Mouse (Mus musculus): ENCODE data around the gene Adgrg3. TPM values are rescaled to one million over a fixed set of nuclear protein-coding genes. Genes with fewer than 3 reads are reported as not detected.

Adgrg3 gene
- total and polyA plus RNA-seq, 3 experiments = not detected

DNA sequence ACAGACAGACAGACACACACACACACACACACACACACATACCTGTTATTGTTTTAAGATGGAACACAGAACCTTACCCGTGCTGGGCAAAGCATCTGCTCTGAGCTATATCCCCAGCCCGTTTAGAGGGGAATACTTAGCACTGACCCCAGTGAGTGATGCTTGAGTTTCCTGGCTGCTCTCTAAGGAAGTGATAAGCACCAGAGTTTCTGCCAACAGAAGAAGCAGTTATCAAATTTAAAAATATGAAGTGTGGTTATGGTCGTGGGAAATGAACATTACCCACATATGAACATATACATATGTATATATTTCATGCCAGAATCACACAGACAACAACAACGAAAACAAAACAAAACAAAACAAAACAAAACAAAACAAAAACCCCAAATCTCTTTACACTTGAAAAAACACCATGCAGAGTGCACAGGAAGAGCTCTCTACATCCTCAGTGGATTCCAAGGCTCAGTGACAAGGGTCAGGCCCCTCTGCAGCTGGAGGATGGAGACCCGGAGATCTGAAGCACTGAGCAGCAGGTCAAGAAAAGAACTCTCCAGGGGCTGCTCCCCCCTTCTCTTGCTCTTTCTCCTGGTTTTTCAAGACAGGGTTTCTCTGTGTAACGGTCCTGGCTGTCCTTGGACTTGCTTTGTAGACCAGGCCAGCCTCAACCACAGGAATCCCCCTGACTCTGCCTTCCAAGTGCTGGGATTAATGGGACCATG is 42.5 kb downstream of the Adgrg3 start:
- in situ Hi-C loops (cut with MboI; ENCODE audit: low pct_ligation_motif_present, low pct_unique_long_range_greater_than_20kb, low sequenced_read_pairs) = no loop called here
- no peaks in the 10 kb centered on the region for H3K79me2 ChIP-seq (replicated peaks; ENCODE audit: control insufficient read depth, extremely low read depth, insufficient read depth, poor library complexity, severe bottlenecking)
- no peak overlapping the region for H3K4me3 ChIP-seq (replicated peaks in 1 of 3; ENCODE audit: low read depth in 2 of 3, low read length in 2 of 3, poor library complexity in 1 of 3)
- H3K4me1 ChIP-seq (ENCODE audit: control insufficient read depth in 1 of 2, insufficient read depth in 2 of 2) = peaks cover 0 to 4% of the 10 kb centered on the region in 2 experiments; a peak in 1 of 4 replicates
- no peak overlapping the region for H3K27ac ChIP-seq (ENCODE audit: insufficient read depth, low read depth)
- no peaks in the 10 kb centered on the region for H3K36me3 ChIP-seq (replicated peaks in 1 of 2; ENCODE audit: control insufficient read depth in 1 of 2, insufficient read depth in 1 of 2, low read length in 1 of 2)
- no peak overlapping the region for H3K9ac ChIP-seq (ENCODE audit: insufficient read depth, low read depth)
- H3K4me2 ChIP-seq (ENCODE audit: insufficient read depth, low read depth, poor library complexity, severe bottlenecking) = no peak overlapping the region
- dilution Hi-C loops (cut with MboI; ENCODE audit: extremely low pct_ligation_motif_present, extremely low pct_unique_long_range_greater_than_20kb, low sequenced_read_pairs) = no loop called here
- peaks cover 49% of the 10 kb centered on the region for H3K27me3 ChIP-seq (replicated peaks)
- H3K9me3 ChIP-seq (replicated peaks; ENCODE audit: low read length) = peaks cover 7% of the 10 kb centered on the region
- DNase-seq (ENCODE audit: extremely low read depth) = no peak
- TF ChIP-seq ZC3H11A (IDR thresholded peaks at IDR 0.05; ENCODE audit: low read depth, low read length) (no peak), UBTF (IDR thresholded peaks at IDR 0.05; ENCODE audit: low read depth, low read length) (no peak), EP300 (IDR thresholded peaks at IDR 0.05; ENCODE audit: low read length) (no peak), ELF1 (IDR thresholded peaks at IDR 0.05; ENCODE audit: low read depth, low read length) (no peak), USF1 (IDR thresholded peaks at IDR 0.05; ENCODE audit: low read depth, low read length) (no peak), PAX5 (IDR thresholded peaks at IDR 0.05; ENCODE audit: low read length) (no peak), SIN3A (IDR thresholded peaks at IDR 0.05; ENCODE audit: low read length) (no peak), JUND (conservative IDR thresholded peaks at IDR 0.05; ENCODE audit: low read depth, low read length) (no peak)

DNA sequence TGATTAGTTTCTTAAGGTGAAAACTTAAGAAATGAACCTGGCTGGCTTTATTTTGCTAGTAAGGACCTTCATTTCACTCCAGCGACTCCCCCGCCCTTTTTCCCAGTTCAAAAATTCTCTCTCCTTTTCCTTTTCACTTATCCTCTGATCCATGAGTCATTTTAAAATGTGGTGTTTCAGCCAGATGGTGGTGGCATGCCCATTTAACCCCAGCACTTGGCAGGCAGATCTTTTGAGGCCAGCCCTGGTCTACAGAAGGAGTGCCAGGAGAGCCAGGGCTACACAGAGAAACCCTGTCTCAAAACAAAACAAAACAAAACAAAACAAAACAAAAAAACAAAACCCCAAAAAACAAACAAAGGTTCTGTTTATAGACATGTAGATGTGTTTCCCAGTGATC is 47.0 kb downstream of the Adgrg3 start:
- no peak for TF ChIP-seq MYC (IDR thresholded peaks at IDR 0.05; ENCODE audit: low read depth, low read length)
- no peak for TF ChIP-seq SIN3A (IDR thresholded peaks at IDR 0.05; ENCODE audit: low read length)
- no peak for TF ChIP-seq JUN (IDR thresholded peaks at IDR 0.05; ENCODE audit: insufficient read depth, low read depth, low read length)
- no peak for TF ChIP-seq RAD21 (IDR thresholded peaks at IDR 0.05; ENCODE audit: low read depth, low read length)
- no peak for TF ChIP-seq MEF2A (IDR thresholded peaks at IDR 0.05; ENCODE audit: borderline replicate concordance, low read depth, low read length)
- TF ChIP-seq JUND (conservative IDR thresholded peaks at IDR 0.05; ENCODE audit: low read depth, low read length) = no peak
- no peak for TF ChIP-seq TCF12 (IDR thresholded peaks at IDR 0.05; ENCODE audit: low read depth, low read length)
- TF ChIP-seq UBTF (IDR thresholded peaks at IDR 0.05; ENCODE audit: low read depth, low read length) = no peak
- TF ChIP-seq ZKSCAN1 (IDR thresholded peaks at IDR 0.05; ENCODE audit: borderline replicate concordance, low read depth, low read length) = no peak
- TF ChIP-seq RCOR1 (conservative IDR thresholded peaks at IDR 0.05; ENCODE audit: low read depth, low read length) = no peak
- TF ChIP-seq EP300 (IDR thresholded peaks at IDR 0.05; ENCODE audit: low read length) = no peak
- no peak for TF ChIP-seq ELF1 (IDR thresholded peaks at IDR 0.05; ENCODE audit: low read depth, low read length)
- TF ChIP-seq TBP (conservative IDR thresholded peaks at IDR 0.05; ENCODE audit: low read depth, low read length) = no peak
- TF ChIP-seq USF2 (conservative IDR thresholded peaks at IDR 0.05; ENCODE audit: low read depth, low read length) = no peak
- Histone ChIP-seq H3K9ac (ENCODE audit: insufficient read depth, low read depth) (no peak overlapping the region), H3K36me3 (replicated peaks in 1 of 2; ENCODE audit: control insufficient read depth in 1 of 2, insufficient read depth in 1 of 2, low read length in 1 of 2) (no peaks in the 10 kb centered on the region), H3K9me3 (replicated peaks; ENCODE audit: low read length) (peaks cover 7% of the 10 kb centered on the region), H3K4me2 (ENCODE audit: insufficient read depth, low read depth, poor library complexity, severe bottlenecking) (no peak overlapping the region), H3K27ac (ENCODE audit: insufficient read depth, low read depth) (no peak overlapping the region), H3K79me2 (replicated peaks; ENCODE audit: control insufficient read depth, extremely low read depth, insufficient read depth, poor library complexity, severe bottlenecking) (no peaks in the 10 kb centered on the region), H3K4me1 (ENCODE audit: control insufficient read depth in 1 of 2, insufficient read depth in 2 of 2) (peaks cover 0 to 10% of the 10 kb centered on the region in 2 experiments; a peak in 2 of 4 replicates), H3K27me3 (replicated peaks) (peaks cover 51% of the 10 kb centered on the region), H3K4me3 (replicated peaks in 1 of 3; ENCODE audit: low read depth in 2 of 3, low read length in 2 of 3, poor library complexity in 1 of 3) (no peak overlapping the region)
- DNase-seq (ENCODE audit: extremely low read depth) = no peak
- in situ Hi-C loops (cut with MboI; ENCODE audit: low pct_ligation_motif_present, low pct_unique_long_range_greater_than_20kb, low sequenced_read_pairs) = no loop called here
- dilution Hi-C loops (cut with MboI; ENCODE audit: extremely low pct_ligation_motif_present, extremely low pct_unique_long_range_greater_than_20kb, low sequenced_read_pairs) = no loop called here
